Mouse (Mus musculus) activated CD4-positive, CD25-positive, alpha-beta regulatory T cell, adult 4 months (primary cell): Measurements from ENCODE around the gene Gramd1c. TPM values are rescaled to one million over a fixed set of nuclear protein-coding genes. Genes with fewer than 3 reads are reported as not detected.

Experiments used
- ATAC-seq: one replicate; pipeline ENCODE4 v1.8.0; 2017
- polyA plus RNA-seq, 2 experiments: library from polyadenylated mRNA; unstranded; fragments of 100-300 nt; shearing (Covaris generic); gene quantifications; one replicate each; pipeline ENCODE4 v1.2.1; 2017

Gramd1c gene
- 1 to 10 TPM; 3.6 TPM for polyA plus RNA-seq

DNA sequence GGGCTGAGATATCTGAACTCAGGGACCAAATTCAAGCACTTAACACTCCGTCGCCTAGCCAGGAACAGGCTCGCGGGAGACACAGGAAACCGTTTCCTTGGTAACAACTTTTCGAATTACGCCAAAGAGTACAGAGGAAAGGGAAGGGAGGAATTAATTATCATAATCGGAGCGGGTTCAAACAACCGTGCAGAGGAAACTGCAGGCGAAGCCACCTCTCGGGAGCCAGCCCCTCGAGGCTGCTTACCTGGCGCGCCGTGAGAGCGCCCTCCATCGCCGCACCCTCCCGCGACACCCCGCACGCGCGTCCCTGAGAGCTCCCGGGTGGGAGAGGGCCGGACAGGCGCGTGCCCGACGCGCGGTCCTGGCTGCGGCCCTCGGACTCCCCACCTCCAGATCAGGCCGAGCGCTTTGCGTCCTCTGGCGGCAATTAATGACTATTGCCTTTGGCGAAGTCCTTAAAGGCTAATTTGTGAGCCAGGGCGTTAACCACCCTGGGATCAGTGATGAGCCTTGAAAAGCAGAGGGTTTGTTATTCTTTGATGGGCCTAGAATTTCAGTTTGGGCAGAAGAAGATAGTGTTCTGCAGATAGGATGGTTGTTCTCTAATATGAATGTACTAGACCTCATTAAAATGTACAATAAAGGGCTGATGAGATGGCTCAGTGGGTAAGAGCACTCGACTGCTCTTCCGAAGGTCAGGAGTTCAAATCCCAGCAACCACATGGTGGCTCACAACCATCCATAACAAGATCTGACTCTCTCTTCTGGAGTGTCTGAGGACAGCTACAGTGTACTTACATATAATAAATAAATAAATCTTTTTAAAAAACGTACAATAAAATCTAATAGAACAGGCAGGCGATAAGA is at the start of gene Gramd1c:
Gramd1c (minus strand) TSS at position 321 of the 870 bp plus-strand sequence.
- peak; percentile 70 for ATAC-seq

DNA sequence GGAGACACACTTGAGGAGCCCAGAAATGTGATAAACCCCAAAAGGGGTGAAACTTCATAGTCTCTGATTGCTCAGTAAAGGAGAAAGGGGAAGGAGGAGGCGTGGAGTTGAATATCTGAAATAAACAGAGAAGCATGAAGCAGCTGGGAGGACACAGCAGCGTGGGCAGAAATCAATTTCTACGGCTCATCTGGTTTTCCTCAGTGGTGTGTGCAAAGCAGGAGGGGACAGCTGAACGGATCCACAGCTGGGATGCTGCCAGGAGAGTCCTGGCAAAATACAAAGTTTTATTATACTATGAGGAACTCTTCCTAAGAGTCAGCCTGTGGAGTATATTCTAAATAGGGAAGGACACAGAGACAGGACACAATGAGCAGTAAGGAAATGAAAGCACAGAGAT is 45.9 kb upstream of the Gramd1c start:
- ATAC-seq = no peak

DNA sequence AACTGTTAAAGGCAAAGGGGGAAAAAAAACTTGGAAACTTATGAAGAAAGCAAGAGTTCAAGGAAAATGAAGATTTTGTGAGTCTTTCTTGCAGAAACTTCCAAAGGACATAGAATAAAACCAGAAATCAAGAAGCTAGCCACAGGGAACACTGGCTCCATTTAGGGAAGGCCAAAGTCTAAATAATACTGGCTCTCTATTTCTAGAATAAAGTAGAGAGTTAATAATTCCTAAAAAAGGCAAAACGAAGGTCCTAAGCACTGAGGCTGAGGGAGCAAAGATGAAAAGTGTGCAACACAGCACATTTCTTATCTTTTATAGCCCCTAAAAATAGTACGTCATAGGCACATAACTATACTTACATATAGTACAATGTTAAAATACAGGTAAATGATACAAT is 42.1 kb upstream of the Gramd1c start:
- no peak for ATAC-seq

DNA sequence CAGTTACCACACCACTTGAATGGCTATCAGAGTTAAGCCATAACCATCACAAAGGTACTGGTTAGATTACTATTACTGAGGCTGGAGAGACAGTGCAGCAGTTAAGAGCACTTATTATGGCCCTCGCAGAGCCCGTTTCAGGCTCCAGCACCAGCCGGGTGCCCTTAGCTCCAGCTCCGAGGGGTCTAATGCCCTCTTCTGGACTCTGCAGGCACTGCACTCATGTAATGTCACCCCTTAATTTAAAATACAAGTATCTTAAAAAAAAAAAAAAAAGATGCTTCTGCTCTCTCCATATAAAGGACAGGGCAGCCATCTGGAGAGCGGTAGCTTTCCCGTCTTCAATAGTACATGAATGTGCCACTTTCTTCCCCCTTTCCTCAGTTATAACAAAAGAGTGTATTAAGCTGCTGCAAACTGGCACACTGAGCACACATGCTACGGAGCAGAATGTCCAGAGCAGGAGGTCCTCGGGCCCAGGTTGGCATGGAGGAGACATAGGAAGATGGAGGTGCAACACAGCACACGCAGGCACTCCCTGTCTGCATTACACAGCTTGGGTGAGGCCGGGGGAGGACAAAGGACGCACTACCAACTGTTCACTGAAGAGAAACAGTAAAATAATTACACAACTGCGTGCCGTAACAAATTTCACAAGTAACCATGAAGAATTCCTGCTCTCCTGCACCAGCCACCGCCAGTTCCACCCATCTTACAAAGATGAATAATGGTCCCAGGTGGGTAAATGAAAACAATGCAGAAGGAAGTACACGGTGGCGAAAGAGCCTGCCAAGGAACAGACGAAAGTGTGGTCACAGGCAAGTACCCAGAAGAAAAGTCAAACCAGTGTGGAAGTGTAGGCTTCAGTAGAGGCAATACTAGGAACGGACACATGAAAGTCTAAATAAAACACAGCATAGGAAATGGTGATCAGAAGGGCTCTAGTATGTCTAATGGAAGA is 40.9 kb upstream of the Gramd1c start:
- no peak for ATAC-seq

DNA sequence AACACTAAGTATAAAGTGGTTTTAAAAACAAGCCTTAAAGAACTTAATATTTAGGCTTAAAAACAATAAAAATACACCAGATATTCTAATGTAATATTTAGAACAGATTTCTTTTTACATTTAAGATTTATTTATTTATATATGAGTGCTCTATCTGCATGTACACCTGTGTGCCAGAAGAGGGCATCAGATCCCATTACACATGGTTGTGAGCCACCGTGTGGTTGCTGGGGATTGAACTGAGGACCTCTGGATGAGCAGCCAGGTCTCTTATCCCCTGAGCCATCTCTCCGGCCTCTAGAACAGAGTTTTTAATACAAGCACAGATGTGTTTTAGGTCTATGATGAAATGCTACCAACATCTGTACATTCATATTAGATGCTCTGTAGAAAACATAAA is 39.8 kb upstream of the Gramd1c start:
- no peak for ATAC-seq

DNA sequence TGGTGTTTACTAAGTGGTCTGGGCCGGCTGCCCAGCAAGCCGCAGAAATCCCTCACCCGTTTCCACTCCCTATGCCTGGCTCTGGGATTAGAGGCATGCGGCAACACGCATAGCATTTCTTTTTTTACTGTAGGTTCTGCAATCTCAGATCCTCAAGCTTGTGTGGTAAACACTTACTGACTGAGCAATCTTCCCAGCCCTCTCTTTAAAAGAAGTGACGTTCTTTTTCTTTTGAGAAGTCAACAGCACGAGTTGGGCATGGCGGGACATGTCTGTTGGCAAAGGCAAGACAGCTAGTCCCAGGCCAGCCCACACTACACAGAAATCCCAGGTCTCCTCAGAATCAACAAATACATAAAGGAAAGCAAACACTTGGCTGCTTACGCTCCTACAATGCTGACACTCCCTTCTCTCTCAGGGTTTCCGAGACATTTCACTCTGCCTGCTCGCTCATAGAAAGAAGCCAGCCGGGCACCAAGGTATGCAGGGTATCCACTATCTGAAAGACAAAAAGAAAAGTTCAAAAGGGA is 38.1 kb upstream of the Gramd1c start:
- ATAC-seq = no peak

DNA sequence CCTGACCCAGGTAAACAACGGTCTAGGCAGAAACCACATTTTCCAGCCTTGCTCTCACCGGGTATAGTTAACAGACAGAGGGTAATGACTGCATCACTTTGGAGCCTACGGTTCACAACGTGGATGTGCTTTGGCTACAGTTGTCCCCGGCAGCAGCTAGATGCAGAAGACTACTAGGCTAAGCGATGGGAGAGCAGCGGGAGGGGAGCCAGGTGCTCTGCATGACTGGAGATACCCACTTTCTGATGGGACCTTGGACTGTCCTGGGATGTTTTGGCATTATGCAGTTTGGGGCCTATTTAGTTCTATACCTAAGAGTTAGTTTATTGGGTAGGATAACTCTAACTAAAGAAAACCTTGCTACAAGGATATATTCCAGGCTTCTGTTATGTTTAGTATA is 36.2 kb upstream of the Gramd1c start:
- no peak for ATAC-seq

DNA sequence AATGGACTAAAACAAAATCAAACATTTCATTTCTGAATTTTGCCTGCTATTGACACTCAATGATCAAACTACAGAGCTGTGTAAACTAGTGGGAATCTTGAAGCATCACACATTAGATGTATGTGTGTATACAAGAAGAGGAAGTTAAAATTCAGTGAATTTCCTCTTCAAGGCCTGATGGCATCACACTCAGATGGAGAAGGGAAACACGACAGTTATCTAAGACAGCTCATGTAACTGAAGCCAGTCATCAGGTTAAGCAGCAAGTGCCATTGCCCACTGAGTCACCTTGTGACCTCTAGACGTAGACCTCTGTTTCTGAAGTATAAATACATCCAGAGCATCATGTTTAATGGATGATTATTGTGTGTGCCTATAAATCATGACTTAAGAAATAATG is 24.5 kb upstream of the Gramd1c start:
- ATAC-seq = no peak

DNA sequence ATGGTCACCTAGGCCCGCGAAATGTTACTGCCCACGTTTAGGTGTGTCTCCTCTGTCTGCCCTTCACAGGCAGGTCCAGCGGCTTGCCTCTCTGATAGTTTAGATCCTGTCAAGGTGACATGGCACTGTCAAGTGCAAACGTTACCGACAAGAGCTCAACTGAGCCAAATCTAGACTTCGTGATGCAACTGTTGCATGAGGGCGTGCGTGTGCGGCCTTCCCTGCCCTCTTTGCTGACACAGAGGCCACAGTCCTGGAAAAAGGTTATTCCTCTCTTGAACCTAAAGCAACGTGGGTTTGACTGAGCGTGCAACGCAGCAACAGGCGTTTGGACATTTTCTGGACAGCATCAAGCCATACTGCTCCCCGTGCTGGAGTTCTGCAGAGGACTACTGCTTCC is 1.8 kb downstream of the Gramd1c start:
- ATAC-seq = no peak

DNA sequence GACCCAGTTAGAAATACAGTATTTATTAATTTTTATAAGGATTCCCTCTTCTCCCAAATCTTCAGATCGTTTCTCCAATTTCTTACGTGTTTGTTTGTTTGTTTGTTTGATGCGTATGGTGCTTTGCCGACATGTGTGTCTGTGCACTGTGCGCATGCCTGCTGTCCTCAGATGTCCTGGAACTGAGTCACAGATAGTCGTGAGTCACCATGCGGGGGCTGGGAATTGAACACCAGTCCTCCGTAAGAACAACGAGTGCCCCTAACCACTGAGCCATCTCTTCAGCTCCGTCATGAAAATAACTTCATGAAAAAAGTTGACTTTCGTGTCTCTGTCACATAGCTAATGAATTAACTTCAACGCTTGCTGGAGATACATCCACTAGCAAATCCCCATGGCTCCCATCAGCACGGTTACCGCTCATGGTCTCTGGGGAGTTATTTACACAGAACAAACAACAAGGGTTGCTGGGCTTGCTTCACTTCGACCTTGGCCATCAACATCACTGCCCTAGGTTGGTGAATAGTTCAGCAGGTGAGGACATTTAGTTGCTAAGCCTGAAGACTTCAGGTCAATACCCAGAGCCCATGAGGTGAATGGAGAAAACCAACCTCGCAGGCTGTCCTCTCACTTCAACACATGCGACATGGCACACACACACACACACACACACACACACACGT is 2.4 kb downstream of the Gramd1c start:
- ATAC-seq = no peak

DNA sequence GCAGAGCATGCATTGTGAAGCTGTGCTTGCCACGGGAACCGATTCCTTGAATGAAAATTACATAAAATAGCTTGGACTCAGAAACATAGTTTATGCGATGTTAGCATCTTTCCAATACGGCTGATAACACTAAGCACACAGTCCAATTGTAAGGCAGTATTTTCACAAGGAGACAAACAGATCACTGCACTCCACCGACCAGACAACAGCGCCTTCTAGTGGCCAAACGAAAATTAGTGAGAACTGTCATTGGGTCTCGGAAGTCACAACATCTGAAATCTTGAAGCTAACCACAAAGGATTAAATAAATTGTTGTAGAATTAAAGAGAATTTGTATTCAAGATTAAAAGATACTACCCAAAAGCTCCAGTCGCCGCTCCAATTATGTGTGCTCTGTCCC is 4.4 kb downstream of the Gramd1c start:
- no peak for ATAC-seq

DNA sequence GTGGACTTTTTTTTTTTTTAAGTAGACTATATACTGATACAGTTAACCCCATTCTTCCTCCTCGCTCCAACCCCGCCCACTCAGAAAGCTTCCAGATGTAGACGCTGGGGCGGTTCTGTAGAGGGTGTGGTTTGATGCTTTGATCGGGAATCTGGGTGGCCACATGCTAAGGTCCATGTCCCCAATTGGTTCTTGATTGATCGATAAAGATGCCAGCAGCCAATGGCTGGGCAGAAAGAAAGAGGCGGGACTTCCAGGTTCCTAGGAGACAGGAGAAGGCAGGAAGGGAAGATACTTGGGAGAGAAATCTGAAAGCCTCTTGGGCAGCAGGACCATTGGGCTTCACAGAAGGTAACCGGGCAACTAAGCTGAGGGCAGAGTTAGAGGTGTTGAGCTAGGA is 7.4 kb downstream of the Gramd1c start:
- no peak for ATAC-seq

DNA sequence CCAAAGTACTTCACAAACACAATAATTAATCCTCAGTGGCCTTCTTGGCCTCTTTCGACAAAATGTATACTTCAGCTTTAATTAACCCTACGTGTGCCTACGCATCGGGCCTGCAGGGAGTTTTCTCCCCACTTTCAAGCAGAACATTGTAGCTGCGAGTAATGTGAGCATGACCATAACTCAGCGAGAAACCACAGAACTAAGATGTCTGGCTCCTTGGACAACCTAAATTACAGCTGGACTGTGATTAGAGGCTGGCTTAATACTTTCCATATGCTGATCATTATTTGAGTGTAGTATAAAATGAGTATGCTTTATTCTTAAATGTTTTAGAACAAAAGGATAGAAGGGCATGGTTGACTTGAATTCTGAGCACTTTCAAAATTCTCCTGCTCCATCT is 9.9 kb downstream of the Gramd1c start:
- ATAC-seq = no peak

DNA sequence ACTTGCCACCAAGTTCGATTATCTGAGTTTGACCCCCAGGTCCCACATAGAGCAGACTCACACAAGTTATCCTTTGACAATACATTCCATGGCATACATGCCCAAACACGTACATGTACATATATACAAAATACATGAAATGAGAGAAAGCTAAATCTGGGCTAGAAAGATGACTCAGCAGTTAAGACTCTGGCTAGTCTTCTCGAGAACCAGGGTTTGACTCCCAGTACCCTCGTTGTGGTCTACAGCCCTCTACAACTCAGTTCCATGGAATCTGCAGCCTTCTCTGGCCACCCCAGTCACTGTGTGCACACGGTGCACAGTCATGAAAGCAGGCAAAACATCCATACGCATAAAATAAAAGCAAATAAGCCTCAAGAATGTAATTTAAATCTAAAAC is 10.8 kb downstream of the Gramd1c start:
- ATAC-seq = no peak

DNA sequence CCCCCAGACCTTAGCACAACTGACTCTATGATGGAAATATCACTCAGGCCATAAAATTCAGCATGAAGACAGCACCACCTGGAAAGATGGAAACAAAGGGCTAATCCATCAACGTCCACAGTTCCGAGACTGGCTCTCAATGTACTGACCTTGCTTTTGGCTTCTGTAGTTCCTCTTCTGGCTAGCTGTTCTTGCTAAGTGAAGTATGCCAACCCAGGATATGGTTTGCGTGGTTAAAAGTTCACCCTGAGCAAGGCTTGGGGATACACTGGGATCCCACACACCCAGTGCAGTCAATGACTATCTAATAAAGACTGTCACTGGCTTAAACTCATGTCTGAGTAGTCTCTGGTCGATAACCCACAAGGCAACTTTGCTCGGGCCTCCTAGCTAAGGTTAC is 13.0 kb downstream of the Gramd1c start:
- no peak for ATAC-seq

DNA sequence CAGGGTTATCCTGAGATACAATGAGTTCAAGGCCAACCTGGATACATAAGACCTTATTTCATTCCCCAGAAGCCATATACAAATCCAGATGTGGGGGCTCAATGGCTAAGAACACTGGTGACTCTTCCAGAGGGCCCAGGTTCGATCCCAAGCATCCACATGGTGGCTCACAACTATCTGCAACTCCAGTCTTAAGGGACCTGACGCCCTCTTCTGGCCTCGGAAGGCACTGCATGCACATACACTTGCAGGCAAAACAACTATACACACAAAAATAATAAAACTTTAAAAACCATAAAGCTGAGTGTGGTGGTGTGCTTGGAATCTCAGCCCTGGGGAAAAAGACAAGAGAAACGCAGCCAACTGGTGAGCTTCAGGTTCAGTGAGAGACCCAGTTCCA is 24.0 kb downstream of the Gramd1c start:
- ATAC-seq = no peak

DNA sequence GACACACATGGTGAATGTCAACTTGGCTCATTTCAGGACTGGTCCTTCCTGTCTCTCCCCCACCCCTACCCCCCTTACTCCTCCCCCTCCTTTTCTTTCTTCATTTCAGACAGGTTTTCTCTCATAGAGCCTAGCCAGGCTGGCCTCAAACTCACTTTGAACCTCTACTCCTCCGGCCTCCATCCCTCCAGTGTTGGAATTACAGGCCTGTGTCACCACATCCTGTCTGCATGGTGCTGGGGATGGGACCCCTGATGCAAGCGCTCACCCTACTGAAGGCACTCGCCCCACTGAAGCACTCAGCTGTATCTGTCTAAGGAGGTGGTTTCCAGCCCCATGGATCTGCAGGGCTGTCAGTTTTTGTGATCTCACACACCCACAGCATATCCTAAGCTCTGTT is 27.9 kb downstream of the Gramd1c start:
- no peak for ATAC-seq

DNA sequence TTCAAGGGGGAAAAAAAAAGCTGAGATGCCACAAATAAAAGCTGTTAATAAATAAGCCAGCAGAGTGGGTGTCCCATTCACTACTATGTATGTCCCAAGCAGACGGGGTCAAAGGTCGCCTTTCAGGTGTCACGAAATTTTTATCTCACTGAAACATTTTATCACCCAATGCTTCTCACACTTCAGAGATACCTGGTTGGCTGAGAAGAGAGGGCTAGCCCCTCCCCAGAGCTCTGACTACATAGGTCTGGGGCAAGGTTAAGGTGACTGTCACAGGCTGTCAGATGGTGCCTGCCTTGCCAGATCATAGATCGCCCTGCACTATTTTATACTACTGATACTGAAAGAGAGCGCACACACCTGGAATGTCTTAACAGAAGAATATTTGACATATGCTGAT is 29.8 kb downstream of the Gramd1c start:
- no peak for ATAC-seq

DNA sequence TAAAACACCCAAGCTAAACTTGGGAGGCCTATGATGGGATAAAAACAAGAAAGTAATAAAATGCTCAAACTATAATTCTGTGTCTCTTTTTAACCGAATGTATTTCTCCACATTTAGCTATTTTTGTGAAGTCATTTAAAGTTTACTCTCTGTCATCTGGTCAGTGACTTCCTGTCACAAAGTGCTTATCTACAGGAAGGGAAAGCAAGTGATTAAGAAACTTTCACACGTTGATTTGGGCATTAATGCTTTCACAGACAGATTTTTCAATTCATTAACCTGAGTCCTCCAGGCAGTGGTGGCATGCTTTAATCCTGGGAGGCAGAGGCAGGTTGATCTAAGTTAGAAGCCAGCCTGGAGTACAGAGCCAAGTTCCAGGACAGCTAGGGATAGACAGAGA is 33.9 kb downstream of the Gramd1c start:
- ATAC-seq = no peak

DNA sequence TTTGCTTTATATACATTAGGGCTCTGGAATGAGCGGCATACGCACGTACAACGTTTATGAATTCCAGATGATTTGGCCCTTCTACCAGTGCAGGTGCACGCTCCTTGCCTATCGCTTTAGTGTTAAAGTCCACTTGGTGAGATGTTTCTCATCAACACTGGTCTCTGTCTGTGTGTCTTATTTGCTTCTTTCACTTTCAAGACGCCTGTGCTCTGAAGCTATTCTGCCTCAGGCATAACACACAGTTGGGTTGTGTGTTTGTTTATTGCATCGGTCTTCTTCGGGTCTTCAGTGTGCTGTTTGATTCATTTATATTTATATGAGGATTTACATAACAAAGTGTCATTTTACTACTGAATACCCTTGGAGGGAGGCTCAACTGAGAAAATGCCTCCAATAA is 36.3 kb downstream of the Gramd1c start:
- ATAC-seq = no peak

DNA sequence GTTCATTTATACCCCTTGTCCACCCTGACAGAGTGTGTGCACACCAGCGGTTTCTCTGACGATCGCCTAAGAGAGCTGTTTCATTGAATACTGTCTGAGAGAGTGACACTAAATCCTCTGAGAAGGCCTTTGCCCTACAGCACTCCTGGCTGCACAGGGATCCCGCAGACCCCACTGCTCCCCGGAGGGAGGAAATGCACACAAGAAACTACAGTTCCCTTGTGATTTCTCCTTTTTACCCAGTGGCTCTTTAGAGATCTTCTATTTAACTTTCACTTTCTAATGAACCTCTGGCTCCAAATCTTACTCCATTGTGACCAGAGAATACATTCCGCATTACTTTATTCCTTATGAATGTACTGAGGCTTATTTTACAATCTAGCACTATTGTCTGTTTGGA is 36.9 kb downstream of the Gramd1c start:
- no peak for ATAC-seq

DNA sequence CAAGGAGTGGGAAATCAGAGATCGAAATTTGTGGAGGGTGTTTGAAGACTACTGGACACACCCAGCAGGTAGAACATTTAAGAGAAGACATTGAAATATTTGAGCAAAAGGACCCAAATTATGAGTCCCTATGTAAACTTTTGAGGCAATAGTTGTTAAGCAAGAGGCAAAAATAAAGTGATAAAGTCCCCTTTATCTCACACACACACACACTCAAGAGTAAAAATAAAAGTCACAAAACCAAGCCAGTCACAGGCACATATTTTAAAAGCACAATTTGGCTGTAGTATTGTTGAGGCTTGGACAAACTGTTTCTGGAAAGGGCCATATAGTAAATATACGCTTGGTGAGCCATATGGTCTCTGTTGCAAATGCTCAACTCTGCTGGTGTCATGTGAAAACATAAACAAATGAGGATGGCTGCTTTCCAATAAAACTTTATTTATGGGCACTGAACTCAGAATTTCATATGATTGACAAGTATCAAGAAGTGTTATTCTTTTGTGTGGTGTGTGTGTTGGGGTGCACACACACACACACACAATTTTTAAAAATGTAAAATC is 44.1 kb downstream of the Gramd1c start:
- no peak for ATAC-seq

DNA sequence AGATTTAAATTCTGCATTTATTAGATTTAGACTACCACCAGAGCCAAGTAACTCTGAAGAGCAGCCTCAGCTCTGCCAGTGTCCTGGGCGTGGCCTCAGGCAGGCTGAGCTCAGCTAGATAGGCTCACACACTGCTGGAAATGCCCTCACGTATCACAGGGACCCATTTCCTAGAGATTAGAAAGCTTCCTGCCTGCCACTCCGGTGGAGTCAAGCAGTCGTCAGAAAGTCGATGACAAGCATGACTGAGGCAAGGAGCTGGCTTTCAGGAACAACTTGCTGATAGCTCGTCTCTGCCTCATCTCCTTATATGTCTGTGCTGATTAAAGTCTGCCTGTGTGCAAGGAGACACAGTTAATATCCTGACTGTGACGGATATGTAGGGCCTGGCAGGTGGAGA is 44.8 kb downstream of the Gramd1c start:
- no peak for ATAC-seq
